Mouse (Mus musculus) ES-Bruce4 (cell line): ENCODE measurements around the gene Elovl6.

Experiments
- CTCF ChIP-seq: IDR thresholded peaks from one replicate; pipeline ENCODE4 v1.8.1; 2011; ENCODE audit warnings: low read depth, low read length
- EP300 ChIP-seq: IDR thresholded peaks from 2 replicates; pipeline ENCODE4 v1.6.1; 2011; ENCODE audit warnings: low read depth, low read length; ENCODE audit not compliant: insufficient read depth

- TF ChIP-seq CTCF: no peak
- TF ChIP-seq EP300: no peak
These were observed 70.1 kb downstream of the Elovl6 start for GRCm38 (mm10) chr3:129602289-129602688.
